Mouse (Mus musculus): Measurements from ENCODE around the gene Gtsf1. TPM values are rescaled to one million over a fixed set of nuclear protein-coding genes. Genes with fewer than 3 reads are reported as not detected.

The Gtsf1 gene
- polyA plus RNA-seq, 1 experiment from 2014 or later = not detected

DNA sequence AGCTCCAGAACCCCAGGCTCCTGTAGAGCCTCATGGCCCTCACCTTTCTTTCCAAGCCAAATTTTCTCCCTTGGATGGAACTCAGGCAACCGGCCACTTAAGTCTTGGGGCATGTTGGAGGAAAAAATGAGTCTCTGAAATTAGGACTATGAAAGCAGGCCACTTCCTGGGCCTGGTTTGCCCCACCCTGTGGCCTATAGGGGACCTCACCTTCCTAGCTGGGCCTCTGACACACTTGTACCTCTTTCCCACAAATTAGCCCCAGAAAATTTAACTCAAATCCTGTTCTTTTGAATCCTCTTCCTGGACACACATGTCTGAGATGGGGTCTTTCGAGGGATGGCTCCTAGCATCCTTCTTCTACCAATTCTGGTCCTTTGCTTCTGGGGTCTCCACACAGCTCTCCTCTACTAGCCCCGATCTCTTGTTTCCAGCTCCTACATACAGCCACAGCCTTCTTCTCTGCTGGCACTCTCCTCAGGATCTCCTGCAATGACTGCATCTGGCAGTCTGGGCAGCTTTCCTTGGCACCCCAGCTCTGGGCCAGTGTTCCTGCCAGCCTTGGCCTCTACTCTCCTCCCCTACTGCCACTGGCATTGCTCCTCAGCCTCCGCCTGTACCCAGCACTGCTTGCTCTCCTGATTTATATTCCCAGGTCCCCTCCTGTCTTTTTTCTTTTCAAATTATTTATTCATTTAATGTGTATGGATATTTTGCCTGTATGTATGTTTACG is 70.2 kb downstream of the Gtsf1 start:
- no peak overlapping the region for H3K4me2 ChIP-seq (replicated peaks)
- H3K9ac ChIP-seq = no peak overlapping the region
- no peaks in the 10 kb centered on the region for H3K27me3 ChIP-seq (ENCODE audit: control insufficient read depth, insufficient read depth, low read length)
- ATAC-seq (ENCODE audit: low FRiP score) (no peak), DNase-seq (ENCODE audit: low spot score) (no peak)
- no peaks in the 10 kb centered on the region for H3K36me3 ChIP-seq (replicated peaks; ENCODE audit: control insufficient read depth, insufficient read depth)
- 88% methylated on average over 5 of the region's 5 CpGs for WGBS
- no peaks in the 10 kb centered on the region for H3K9me3 ChIP-seq (ENCODE audit: control insufficient read depth, low read length)
- H3K4me1 ChIP-seq (replicated peaks; ENCODE audit: control insufficient read depth, insufficient read depth, low read length) = no peaks in the 10 kb centered on the region
- H3K27ac ChIP-seq = no peak overlapping the region
- no peak overlapping the region for H3K4me3 ChIP-seq (replicated peaks; ENCODE audit: low read length)

DNA sequence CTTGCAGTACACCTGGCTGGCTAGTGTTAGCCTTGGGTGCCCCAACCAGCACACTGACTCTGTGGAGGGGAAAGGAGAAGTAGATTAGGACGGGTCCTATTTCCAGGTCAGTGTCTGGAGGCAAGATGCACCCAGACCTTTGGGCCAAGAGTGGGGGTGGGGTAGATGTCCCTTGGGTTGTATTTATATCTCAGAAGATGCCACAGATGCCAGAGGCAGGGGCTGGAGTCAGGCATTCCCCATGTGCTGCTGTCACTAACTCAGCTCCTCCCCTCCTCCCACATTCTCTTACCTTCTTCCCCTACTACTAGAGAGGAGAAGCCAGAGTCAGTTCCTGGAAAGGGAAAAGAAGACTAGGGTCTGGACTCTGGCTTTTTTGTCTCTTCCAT is 71.2 kb downstream of the Gtsf1 start:
- Histone ChIP-seq H3K9ac (no peak overlapping the region), H3K36me3 (replicated peaks; ENCODE audit: control insufficient read depth, insufficient read depth) (no peaks in the 10 kb centered on the region), H3K27ac (no peak overlapping the region), H3K4me3 (replicated peaks; ENCODE audit: low read length) (no peak overlapping the region), H3K9me3 (ENCODE audit: control insufficient read depth, low read length) (no peaks in the 10 kb centered on the region), H3K4me2 (replicated peaks) (no peak overlapping the region), H3K27me3 (ENCODE audit: control insufficient read depth, insufficient read depth, low read length) (no peaks in the 10 kb centered on the region), H3K4me1 (replicated peaks; ENCODE audit: control insufficient read depth, insufficient read depth, low read length) (no peaks in the 10 kb centered on the region)
- DNase-seq (ENCODE audit: low spot score) = no peak
- no peak for ATAC-seq (ENCODE audit: low FRiP score)
- WGBS = 73% methylated on average over 1 of the region's 1 CpGs

DNA sequence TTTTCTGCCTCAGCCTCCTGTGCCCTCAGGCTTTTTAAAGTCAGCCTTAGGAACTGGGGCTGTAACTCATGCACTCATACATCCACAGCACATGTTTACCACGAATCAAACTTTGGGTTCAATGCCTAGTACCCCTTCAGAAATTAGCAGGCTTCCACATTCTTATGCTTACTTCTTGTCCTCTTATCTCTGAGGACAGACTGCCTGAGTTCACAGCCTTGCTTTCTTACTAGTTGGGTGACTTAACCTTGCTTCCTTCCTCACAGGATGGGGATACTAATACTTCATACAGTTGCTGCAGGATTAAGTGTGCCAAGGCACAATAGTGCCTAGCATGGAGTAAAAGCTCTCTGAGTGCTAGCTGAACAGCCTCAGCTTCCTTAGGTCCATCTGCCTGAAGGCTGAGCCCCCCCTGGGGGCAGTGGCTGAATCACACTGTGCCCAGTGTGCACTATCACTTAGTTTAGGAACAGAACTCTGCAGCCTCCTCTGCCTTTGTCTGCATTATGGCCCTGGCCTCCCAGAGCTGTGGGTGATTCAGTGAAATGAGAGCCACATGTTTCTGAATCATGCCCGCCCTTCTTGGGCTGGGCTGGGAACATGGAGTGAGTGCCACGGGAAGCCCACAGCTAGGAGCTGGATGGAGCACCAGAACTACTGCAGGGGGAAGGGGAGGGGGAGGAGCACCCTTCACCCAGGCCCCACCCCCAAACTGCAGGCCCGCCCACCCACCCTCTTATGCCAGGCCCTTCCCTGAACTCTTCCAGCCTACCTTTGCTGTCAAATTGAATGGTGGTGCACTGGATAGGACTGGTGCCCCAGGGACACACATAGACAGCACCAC is 71.8 kb downstream of the Gtsf1 start:
- WGBS = 38% methylated on average over 4 of the region's 4 CpGs
- peak; percentile 34; the same call in 1 of the 2 replicates for ATAC-seq (ENCODE audit: low FRiP score)
- no peak overlapping the region for H3K27ac ChIP-seq
- no peak overlapping the region for H3K9ac ChIP-seq
- no peak overlapping the region for H3K4me3 ChIP-seq (replicated peaks; ENCODE audit: low read length)
- H3K4me1 ChIP-seq (replicated peaks; ENCODE audit: control insufficient read depth, insufficient read depth, low read length) = no peaks in the 10 kb centered on the region
- DNase-seq (ENCODE audit: low spot score) = no peak
- no peaks in the 10 kb centered on the region for H3K27me3 ChIP-seq (ENCODE audit: control insufficient read depth, insufficient read depth, low read length)
- H3K9me3 ChIP-seq (ENCODE audit: control insufficient read depth, low read length) = no peaks in the 10 kb centered on the region
- no peak overlapping the region for H3K4me2 ChIP-seq (replicated peaks)
- no peaks in the 10 kb centered on the region for H3K36me3 ChIP-seq (replicated peaks; ENCODE audit: control insufficient read depth, insufficient read depth)

DNA sequence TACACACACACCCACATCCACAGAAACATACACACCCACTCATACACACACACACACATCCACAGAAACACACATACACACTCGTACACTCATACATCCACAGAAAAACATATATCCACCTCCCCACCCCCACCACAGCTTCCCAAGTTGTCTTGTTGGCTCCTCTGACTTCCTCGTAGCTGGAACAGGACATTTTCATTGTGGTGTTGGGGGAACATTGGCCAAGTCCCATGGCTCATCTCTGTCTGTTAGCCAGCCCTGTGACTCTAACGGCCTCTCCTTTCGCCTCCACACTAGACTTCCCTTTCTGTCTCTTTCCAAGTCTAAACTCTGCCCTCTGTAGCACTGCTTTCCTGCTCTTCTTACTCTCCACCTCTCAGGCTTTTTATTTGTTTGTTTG is 72.5 kb downstream of the Gtsf1 start:
- 86% methylated on average over 4 of the region's 4 CpGs for WGBS
- Histone ChIP-seq H3K9me3 (ENCODE audit: control insufficient read depth, low read length) (no peaks in the 10 kb centered on the region), H3K4me2 (replicated peaks) (no peak overlapping the region), H3K4me3 (replicated peaks; ENCODE audit: low read length) (no peak overlapping the region), H3K36me3 (replicated peaks; ENCODE audit: control insufficient read depth, insufficient read depth) (no peaks in the 10 kb centered on the region), H3K4me1 (replicated peaks; ENCODE audit: control insufficient read depth, insufficient read depth, low read length) (no peaks in the 10 kb centered on the region), H3K27ac (no peak overlapping the region), H3K9ac (no peak overlapping the region), H3K27me3 (ENCODE audit: control insufficient read depth, insufficient read depth, low read length) (no peaks in the 10 kb centered on the region)
- DNase-seq (ENCODE audit: low spot score) = no peak
- no peak for ATAC-seq (ENCODE audit: low FRiP score)

DNA sequence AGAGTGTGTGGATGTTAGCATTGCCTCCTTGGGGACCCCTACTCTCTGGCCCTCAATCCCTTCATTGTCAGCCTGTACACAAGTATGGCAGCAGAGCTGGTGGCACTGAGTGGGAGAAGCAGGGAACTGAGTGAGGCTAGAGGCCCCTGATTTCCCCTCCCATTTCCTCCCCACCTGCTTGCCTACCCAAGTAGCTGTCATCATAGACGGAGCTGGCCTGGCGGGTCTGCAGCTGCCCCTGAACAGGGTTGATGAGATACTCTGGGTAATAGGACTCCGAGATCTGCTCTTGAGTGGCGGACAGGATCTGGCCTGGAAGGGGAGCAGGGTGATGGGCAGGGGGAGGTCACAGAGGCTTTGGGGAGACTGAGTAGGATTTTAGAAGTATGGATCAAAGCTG is 74.1 kb downstream of the Gtsf1 start:
- ATAC-seq (ENCODE audit: low FRiP score) = no peak
- Histone ChIP-seq H3K9me3 (ENCODE audit: control insufficient read depth, low read length) (no peaks in the 10 kb centered on the region), H3K4me1 (replicated peaks; ENCODE audit: control insufficient read depth, insufficient read depth, low read length) (no peaks in the 10 kb centered on the region), H3K4me2 (replicated peaks) (no peak overlapping the region), H3K36me3 (replicated peaks; ENCODE audit: control insufficient read depth, insufficient read depth) (no peaks in the 10 kb centered on the region), H3K27me3 (ENCODE audit: control insufficient read depth, insufficient read depth, low read length) (no peaks in the 10 kb centered on the region), H3K27ac (no peak overlapping the region), H3K4me3 (replicated peaks; ENCODE audit: low read length) (no peak overlapping the region), H3K9ac (no peak overlapping the region)
- 84% methylated on average over 4 of the region's 4 CpGs for WGBS
- DNase-seq (ENCODE audit: low spot score) = no peak

DNA sequence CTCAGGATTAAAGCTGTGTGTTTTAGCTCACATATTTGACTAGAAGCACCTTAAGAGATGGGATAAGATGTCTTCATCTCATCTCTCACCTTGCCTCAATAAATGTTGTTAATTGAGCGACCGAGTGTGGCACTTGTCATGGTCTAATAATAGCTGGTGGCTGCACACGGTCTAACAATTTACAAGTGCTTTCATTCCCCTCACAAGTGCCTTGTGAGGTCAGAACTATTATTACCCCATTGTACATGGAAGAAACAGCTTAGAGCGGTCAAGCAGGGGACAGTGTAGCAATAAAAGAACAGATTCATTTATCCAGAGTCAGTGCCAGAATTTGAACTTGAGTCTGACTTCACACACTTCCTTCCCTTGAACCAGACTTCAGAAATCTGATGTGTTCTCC is 74.8 kb downstream of the Gtsf1 start:
- H3K27ac ChIP-seq = no peak overlapping the region
- no peak overlapping the region for H3K4me2 ChIP-seq (replicated peaks)
- DNase-seq (ENCODE audit: low spot score) = no peak
- no peak for ATAC-seq (ENCODE audit: low FRiP score)
- no peak overlapping the region for H3K4me3 ChIP-seq (replicated peaks; ENCODE audit: low read length)
- WGBS = 89% methylated on average over 4 of the region's 4 CpGs
- no peaks in the 10 kb centered on the region for H3K27me3 ChIP-seq (ENCODE audit: control insufficient read depth, insufficient read depth, low read length)
- no peaks in the 10 kb centered on the region for H3K36me3 ChIP-seq (replicated peaks; ENCODE audit: control insufficient read depth, insufficient read depth)
- H3K9me3 ChIP-seq (ENCODE audit: control insufficient read depth, low read length) = no peaks in the 10 kb centered on the region
- no peaks in the 10 kb centered on the region for H3K4me1 ChIP-seq (replicated peaks; ENCODE audit: control insufficient read depth, insufficient read depth, low read length)
- H3K9ac ChIP-seq = no peak overlapping the region

DNA sequence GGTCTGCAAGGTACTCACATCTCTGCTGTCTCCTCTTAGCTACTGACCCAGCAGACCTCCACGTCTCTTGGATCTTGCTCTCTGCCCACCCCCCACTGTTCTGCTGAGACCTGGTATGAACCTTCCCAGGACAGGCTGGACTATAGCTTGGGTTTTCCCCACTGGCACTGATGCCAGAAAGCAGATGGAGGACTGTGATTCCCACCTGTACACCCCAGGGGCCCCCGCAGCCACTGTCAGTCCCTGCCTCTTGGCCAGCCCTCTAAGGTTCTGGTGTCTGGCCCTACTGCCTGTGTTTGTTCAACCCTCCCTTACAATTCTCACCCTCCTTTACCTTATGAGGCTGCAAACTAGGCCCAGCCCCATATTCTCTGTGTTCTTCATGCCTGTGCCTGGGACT is 75.6 kb downstream of the Gtsf1 start:
- H3K27ac ChIP-seq = no peak overlapping the region
- H3K9ac ChIP-seq = no peak overlapping the region
- no peak for ATAC-seq (ENCODE audit: low FRiP score)
- H3K4me2 ChIP-seq (replicated peaks) = no peak overlapping the region
- no peaks in the 10 kb centered on the region for H3K27me3 ChIP-seq (ENCODE audit: control insufficient read depth, insufficient read depth, low read length)
- no peak for DNase-seq (ENCODE audit: low spot score)
- H3K4me3 ChIP-seq (replicated peaks; ENCODE audit: low read length) = no peak overlapping the region
- no peaks in the 10 kb centered on the region for H3K36me3 ChIP-seq (replicated peaks; ENCODE audit: control insufficient read depth, insufficient read depth)
- WGBS = 94% methylated on average over 2 of the region's 2 CpGs
- H3K4me1 ChIP-seq (replicated peaks; ENCODE audit: control insufficient read depth, insufficient read depth, low read length) = no peaks in the 10 kb centered on the region
- H3K9me3 ChIP-seq (ENCODE audit: control insufficient read depth, low read length) = no peaks in the 10 kb centered on the region

DNA sequence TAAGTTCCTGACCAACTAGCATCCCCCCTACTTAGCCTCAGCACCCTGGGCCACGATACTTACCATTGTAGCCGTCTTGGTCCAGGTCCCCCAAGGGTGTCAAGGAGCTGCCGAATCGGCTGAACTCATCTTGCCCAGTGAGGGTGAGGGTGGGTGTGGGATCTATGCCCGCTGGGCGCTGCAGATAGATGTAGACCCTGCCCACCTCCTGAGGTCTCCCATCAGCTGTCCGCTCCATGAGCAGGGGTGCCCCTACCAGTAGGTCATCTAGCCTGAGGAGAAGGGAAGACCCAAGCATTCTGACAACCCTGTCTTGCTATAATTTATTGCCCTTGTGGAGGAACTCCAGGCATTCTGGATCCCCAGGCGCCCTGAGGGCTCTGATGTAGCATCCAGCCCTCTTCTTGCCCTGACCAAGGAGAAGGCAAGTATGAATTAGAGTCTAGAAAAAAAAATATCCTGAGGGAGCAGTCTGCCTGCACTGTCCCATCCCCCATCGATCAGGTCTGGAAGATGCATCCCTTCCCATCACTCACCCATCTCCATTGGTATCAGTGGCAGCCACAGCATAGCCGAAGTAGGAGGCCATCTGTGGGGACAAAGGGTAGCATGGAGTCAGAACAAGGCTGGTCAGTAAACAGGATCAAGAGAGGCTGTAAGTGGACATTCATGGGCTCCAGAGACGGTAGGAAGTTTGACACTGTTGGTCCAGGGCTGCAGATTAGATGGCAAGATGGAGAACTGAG is 76.6 kb downstream of the Gtsf1 start:
- H3K9me3 ChIP-seq (ENCODE audit: control insufficient read depth, low read length) = no peaks in the 10 kb centered on the region
- WGBS = 95% methylated on average over 11 of the region's 11 CpGs
- no peak overlapping the region for H3K9ac ChIP-seq
- no peak for DNase-seq (ENCODE audit: low spot score)
- H3K4me3 ChIP-seq (replicated peaks; ENCODE audit: low read length) = no peak overlapping the region
- no peak overlapping the region for H3K27ac ChIP-seq
- H3K36me3 ChIP-seq (replicated peaks; ENCODE audit: control insufficient read depth, insufficient read depth) = no peaks in the 10 kb centered on the region
- H3K4me1 ChIP-seq (replicated peaks; ENCODE audit: control insufficient read depth, insufficient read depth, low read length) = no peaks in the 10 kb centered on the region
- H3K4me2 ChIP-seq (replicated peaks) = no peak overlapping the region
- no peaks in the 10 kb centered on the region for H3K27me3 ChIP-seq (ENCODE audit: control insufficient read depth, insufficient read depth, low read length)
- ATAC-seq (ENCODE audit: low FRiP score) = no peak

DNA sequence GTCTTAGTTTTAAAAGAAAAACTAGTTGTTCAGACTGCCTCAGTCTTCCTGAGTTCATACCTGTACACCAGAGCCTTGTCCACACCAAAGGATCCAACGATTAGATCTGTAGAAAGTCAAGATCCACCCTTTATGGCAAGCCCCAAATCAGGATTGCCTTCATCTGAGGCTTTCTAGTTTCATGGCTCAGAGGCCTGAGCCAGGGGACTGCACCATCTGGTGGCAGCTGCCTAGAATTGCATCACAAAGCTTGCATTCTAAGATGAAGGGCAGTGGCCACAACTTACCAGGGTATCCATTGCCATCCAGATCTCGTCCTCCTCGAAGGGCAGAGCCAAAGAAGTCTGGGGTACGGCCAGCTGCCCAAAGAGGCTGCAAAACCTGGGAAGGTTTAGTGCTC is 77.4 kb downstream of the Gtsf1 start:
- ATAC-seq (ENCODE audit: low FRiP score) (no peak), DNase-seq (ENCODE audit: low spot score) (peak; percentile 83)
- Histone ChIP-seq H3K4me3 (replicated peaks; ENCODE audit: low read length) (no peak overlapping the region), H3K27me3 (ENCODE audit: control insufficient read depth, insufficient read depth, low read length) (no peaks in the 10 kb centered on the region), H3K4me1 (replicated peaks; ENCODE audit: control insufficient read depth, insufficient read depth, low read length) (no peaks in the 10 kb centered on the region), H3K9ac (no peak overlapping the region), H3K9me3 (ENCODE audit: control insufficient read depth, low read length) (no peaks in the 10 kb centered on the region), H3K36me3 (replicated peaks; ENCODE audit: control insufficient read depth, insufficient read depth) (no peaks in the 10 kb centered on the region), H3K4me2 (replicated peaks) (no peak overlapping the region), H3K27ac (no peak overlapping the region)
- 35% methylated on average over 4 of the region's 4 CpGs for WGBS

All from hindbrain, embryonic 14.5 days (tissue).